Mouse (Mus musculus) limb, embryonic 14.5 days (tissue): ENCODE results near the gene Ncam1. TPM values are rescaled to one million over a fixed set of nuclear protein-coding genes. Genes with fewer than 3 reads are reported as not detected.

Experiments used
- ATAC-seq: fragments of 200-750 bp; cut with Nextera tagmentation; 2 replicates; pipeline ENCODE4 v1.8.0; 2017; ENCODE audit warnings: low read depth, moderate number of reproducible peaks, moderate TSS enrichment; ENCODE audit not compliant: low FRiP score
- DNase-seq: peaks from one replicate; pipeline ENCODE4 v3.0.0-alpha.2; 2015; ENCODE audit warnings: low spot score
- H3K27ac ChIP-seq: fragments of 300-500 bp; sonication (generic); replicated peaks from 2 replicates; pipeline ENCODE4 v1.5.1; 2014; ENCODE audit warnings: low read depth, mild to moderate bottlenecking, low read length, moderate library complexity, mixed read lengths
- H3K27me3 ChIP-seq: fragments of 300-500 bp; sonication (generic); 2 replicates; pipeline ENCODE4 v1.6.1; 2014; ENCODE audit warnings: low read length, mixed read lengths; ENCODE audit not compliant: control insufficient read depth, insufficient read depth
- H3K36me3 ChIP-seq: fragments of 300-500 bp; sonication (generic); 2 replicates; pipeline ENCODE4 v1.6.1; 2014; ENCODE audit warnings: mild to moderate bottlenecking, low read length, moderate library complexity, mixed read lengths; ENCODE audit not compliant: control insufficient read depth, insufficient read depth
- H3K4me1 ChIP-seq: fragments of 300-500 bp; sonication (generic); 2 replicates; pipeline ENCODE4 v1.6.1; 2014; ENCODE audit warnings: antibody characterized with exemption, low read length, mixed read lengths; ENCODE audit not compliant: control insufficient read depth, insufficient read depth
- H3K4me2 ChIP-seq: fragments of 300-500 bp; sonication (generic); replicated peaks from 2 replicates; pipeline ENCODE4 v1.6.1; 2014; ENCODE audit warnings: low read depth, mild to moderate bottlenecking, low read length, moderate library complexity; ENCODE audit not compliant: severe bottlenecking
- H3K4me3 ChIP-seq: fragments of 300-500 bp; sonication (generic); replicated peaks from 2 replicates; pipeline ENCODE4 v1.5.1; 2014; ENCODE audit warnings: low read length
- H3K9ac ChIP-seq: fragments of 300-500 bp; sonication (generic); 2 replicates; pipeline ENCODE4 v1.6.1; 2014; ENCODE audit warnings: mild to moderate bottlenecking, low read depth, low read length, moderate library complexity; ENCODE audit not compliant: severe bottlenecking
- H3K9me3 ChIP-seq: fragments of 300-500 bp; sonication (generic); 2 replicates; pipeline ENCODE4 v1.6.1; 2016; ENCODE audit warnings: low read length; ENCODE audit not compliant: control insufficient read depth
- POLR2A ChIP-seq: fragments of 200-500 bp; IDR thresholded peaks from 2 replicates; pipeline ENCODE4 v1.8.0; 2012; ENCODE audit warnings: inconsistent platforms, mild to moderate bottlenecking, moderate library complexity, borderline replicate concordance; ENCODE audit not compliant: insufficient read depth, insufficient read length; ENCODE audit errors: extremely low read depth
- WGBS: fragments of 180-500 bp; shearing (Covaris S2); extraction: QIAGEN DNeasy Blood & Tissue Kit; methylation state at CpG from one replicate; pipeline ENCODE4 v1.1.7; 2014; 5-methylcytosine and 5-hydroxymethylcytosine counted together
- polyA plus RNA-seq, 2 experiments: library from polyadenylated mRNA; depleted of rRNA in 1 of 2; stranded (reverse) in 1 of 2; unstranded in 1 of 2; fragments of >200 nt; fragmentation: Nextera tagmentation in 1 of 2; extraction: Ambion mirVana in 1 of 2; gene quantifications; 2 replicates each; pipeline versions ENCODE4 v1.2.1 to v1.2.3; 2012 to 2014

Gene Ncam1
- polyA plus RNA-seq, 2 experiments = 31.1 to 62.5 TPM

DNA sequence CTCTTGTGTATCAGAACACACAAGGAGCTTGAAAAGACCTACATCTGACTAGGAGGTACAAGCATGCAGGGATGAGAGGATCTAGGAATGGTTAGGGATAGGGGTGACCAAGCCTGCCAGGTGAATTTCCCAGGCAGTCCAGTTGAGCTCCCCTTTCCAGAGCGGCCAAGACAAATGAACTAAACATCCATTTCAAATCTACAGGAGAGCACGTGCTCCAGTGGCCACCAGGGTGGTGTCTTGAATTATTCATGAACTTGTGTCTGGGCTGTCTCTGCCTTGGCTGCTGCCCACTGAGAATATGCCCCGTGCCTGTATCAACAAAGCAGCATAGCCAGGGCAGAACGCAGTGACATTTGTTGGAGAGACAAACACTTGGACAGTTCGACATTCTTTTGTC lies 192.4 kb downstream of the Ncam1 start:
- Histone ChIP-seq H3K36me3 (no peaks in the 10 kb centered on the region), H3K4me3 (no peak overlapping the region), H3K9ac (no peak overlapping the region), H3K27me3 (no peaks in the 10 kb centered on the region), H3K4me1 (no peaks in the 10 kb centered on the region), H3K27ac (no peak overlapping the region), H3K4me2 (no peak overlapping the region), H3K9me3 (no peaks in the 10 kb centered on the region)
- DNase-seq (no peak), ATAC-seq (no peak)
- no peak for TF ChIP-seq POLR2A
- WGBS = 65% methylated on average over 5 of the region's 5 CpGs

DNA sequence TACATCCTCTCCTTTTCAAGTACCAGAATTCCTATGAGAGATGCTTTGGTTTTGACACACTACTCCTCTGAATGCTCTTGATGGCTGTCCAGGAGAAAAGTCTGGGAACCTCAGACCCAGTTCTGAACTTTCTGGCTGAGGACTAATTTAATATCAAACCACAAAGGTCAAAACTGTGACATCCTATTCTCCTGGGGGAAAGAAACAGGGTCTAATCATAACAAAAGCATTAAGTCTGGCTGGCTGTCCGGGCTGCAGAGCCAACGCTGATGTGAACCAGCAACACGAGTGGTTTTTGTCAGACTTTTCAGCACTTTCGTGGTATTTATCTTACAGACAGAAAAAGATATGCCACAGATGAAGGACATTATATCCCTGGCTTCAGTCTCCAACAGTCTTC lies 192.9 kb downstream of the Ncam1 start:
- H3K27me3 ChIP-seq = no peaks in the 10 kb centered on the region
- H3K36me3 ChIP-seq = no peaks in the 10 kb centered on the region
- 60% methylated on average over 4 of the region's 4 CpGs for WGBS
- DNase-seq (peak; percentile 9), ATAC-seq (no peak)
- no peaks in the 10 kb centered on the region for H3K9me3 ChIP-seq
- no peak overlapping the region for H3K4me2 ChIP-seq
- no peak for TF ChIP-seq POLR2A
- H3K27ac ChIP-seq = no peak overlapping the region
- H3K4me3 ChIP-seq = no peak overlapping the region
- H3K9ac ChIP-seq = no peak overlapping the region
- H3K4me1 ChIP-seq = no peaks in the 10 kb centered on the region

GRCm38 (mm10) chr9:49605351-49605750 lies 193.4 kb downstream of the Ncam1 start:
- no peak overlapping the region for H3K9ac ChIP-seq
- H3K4me2 ChIP-seq = no peak overlapping the region
- H3K9me3 ChIP-seq = no peaks in the 10 kb centered on the region
- ATAC-seq (no peak), DNase-seq (no peak)
- no peaks in the 10 kb centered on the region for H3K27me3 ChIP-seq
- no peak overlapping the region for H3K27ac ChIP-seq
- H3K4me3 ChIP-seq = no peak overlapping the region
- no peak for TF ChIP-seq POLR2A
- 94% methylated on average over 3 of the region's 3 CpGs for WGBS
- H3K4me1 ChIP-seq = no peaks in the 10 kb centered on the region
- no peaks in the 10 kb centered on the region for H3K36me3 ChIP-seq

GRCm38 (mm10) chr9:49601215-49601614 lies 197.5 kb downstream of the Ncam1 start:
- no peaks in the 10 kb centered on the region; the same call in 1 of the 2 replicates for H3K36me3 ChIP-seq
- DNase-seq (no peak), ATAC-seq (no peak)
- WGBS = 60% methylated on average over 4 of the region's 4 CpGs
- H3K4me3 ChIP-seq = no peak overlapping the region
- TF ChIP-seq POLR2A = no peak
- no peak overlapping the region for H3K27ac ChIP-seq
- no peaks in the 10 kb centered on the region for H3K9me3 ChIP-seq
- no peak overlapping the region for H3K9ac ChIP-seq
- H3K4me2 ChIP-seq = no peak overlapping the region
- 0 out of 2 replicates have a peak, but pooled peaks cover 1% of the 10 kb centered on the region for H3K27me3 ChIP-seq
- H3K4me1 ChIP-seq = no peaks in the 10 kb centered on the region; the same call in 1 of the 2 replicates

DNA sequence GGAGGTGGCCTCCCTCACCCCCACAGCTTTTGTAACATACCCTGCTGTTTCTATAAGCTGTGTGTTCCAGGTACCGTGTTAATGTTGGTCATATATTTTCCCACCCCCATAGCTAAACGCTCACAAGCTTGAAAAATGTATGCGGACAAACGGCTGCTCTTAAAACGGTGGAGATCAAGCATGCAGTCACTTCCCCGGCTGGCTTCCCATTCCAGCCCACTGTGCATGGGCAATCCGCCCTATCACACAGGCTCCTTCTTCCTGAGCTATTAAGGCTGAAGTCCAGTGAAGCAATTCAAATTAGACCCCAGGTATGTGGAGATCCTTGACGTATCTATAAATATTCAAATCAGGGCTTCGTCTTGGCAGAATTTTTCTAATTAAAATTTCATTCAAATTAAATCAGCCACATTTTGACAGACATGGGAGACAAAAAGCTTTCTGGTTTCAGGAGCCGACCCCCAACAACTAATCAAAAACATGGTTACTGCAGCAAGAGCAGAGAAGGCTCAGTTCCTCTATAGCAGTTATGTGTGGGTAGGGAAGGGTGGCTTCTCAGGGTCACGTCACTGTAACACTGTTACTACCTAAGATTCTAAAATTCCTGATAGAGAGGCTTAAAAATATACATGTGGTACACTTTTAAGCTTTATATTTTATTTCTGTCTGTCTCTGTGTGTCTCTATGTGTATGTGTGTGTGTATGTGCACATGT lies 202.9 kb downstream of the Ncam1 start:
- H3K9ac ChIP-seq = no peak overlapping the region
- no peak overlapping the region for H3K27ac ChIP-seq
- ATAC-seq = no peak
- H3K4me1 ChIP-seq = peaks cover 25% of the 10 kb centered on the region
- 24% methylated on average over 11 of the region's 11 CpGs for WGBS
- no peaks in the 10 kb centered on the region for H3K9me3 ChIP-seq
- TF ChIP-seq POLR2A = no peak
- H3K4me3 ChIP-seq = no peak overlapping the region
- H3K36me3 ChIP-seq = no peaks in the 10 kb centered on the region; the same call in 1 of the 2 replicates
- no peak overlapping the region for H3K4me2 ChIP-seq
- DNase-seq = no peak
- H3K27me3 ChIP-seq = 0 out of 2 replicates have a peak, but pooled peaks cover 4% of the 10 kb centered on the region
